Mouse (Mus musculus) liver, postnatal 0 days (tissue): Measurements from ENCODE around the gene Arhgap28. TPM values are rescaled to one million over a fixed set of nuclear protein-coding genes. Genes with fewer than 3 reads are reported as not detected.

ENCODE experiments used
- ATAC-seq: fragments of 200-750 bp; cut with Nextera tagmentation; 2 replicates; pipeline ENCODE4 v1.8.0; 2017; ENCODE audit warnings: mild to moderate bottlenecking, moderate library complexity
- DNase-seq: peaks from one replicate; pipeline ENCODE4 v3.0.0-alpha.2; 2016
- H3K27ac ChIP-seq: fragments of 300-500 bp; sonication (generic); 2 replicates; pipeline ENCODE4 v1.5.1; 2014; ENCODE audit warnings: antibody characterized with exemption, moderate library complexity, mild to moderate bottlenecking, low read depth
- H3K27me3 ChIP-seq: fragments of 300-500 bp; sonication (generic); 2 replicates; pipeline ENCODE4 v1.6.1; 2014; ENCODE audit warnings: low read length, control low read depth, mixed read lengths; ENCODE audit not compliant: insufficient read depth
- H3K36me3 ChIP-seq: fragments of 300-500 bp; sonication (generic); replicated peaks from 2 replicates; pipeline ENCODE4 v1.6.1; 2014; ENCODE audit warnings: mild to moderate bottlenecking, control low read depth, low read length, moderate library complexity, mixed read lengths; ENCODE audit not compliant: insufficient read depth
- H3K4me1 ChIP-seq: fragments of 300-500 bp; sonication (generic); 2 replicates; pipeline ENCODE4 v1.6.1; 2014; ENCODE audit warnings: antibody characterized with exemption, mild to moderate bottlenecking, control low read depth; ENCODE audit not compliant: insufficient read depth
- H3K4me2 ChIP-seq: fragments of 300-500 bp; sonication (generic); 2 replicates; pipeline ENCODE4 v1.6.1; 2014; ENCODE audit warnings: low read depth, mild to moderate bottlenecking, low read length, moderate library complexity, mixed read lengths
- H3K4me3 ChIP-seq: fragments of 300-500 bp; sonication (generic); 2 replicates; pipeline ENCODE4 v1.5.1; 2014; ENCODE audit warnings: low read depth, low read length
- H3K9ac ChIP-seq: fragments of 300-500 bp; sonication (generic); replicated peaks from 2 replicates; pipeline ENCODE4 v1.6.1; 2014; ENCODE audit warnings: mild to moderate bottlenecking, moderate library complexity
- H3K9me3 ChIP-seq: fragments of 300-500 bp; sonication (generic); 2 replicates; pipeline ENCODE4 v1.6.1; 2016; ENCODE audit warnings: mild to moderate bottlenecking, control low read depth, low read length, mixed read lengths
- CTCF ChIP-seq: sonication (generic); IDR thresholded peaks from 2 replicates; pipeline ENCODE4 v1.5.1; 2016; ENCODE audit warnings: antibody characterized with exemption, low read depth
- EP300 ChIP-seq: IDR thresholded peaks from 2 replicates; pipeline ENCODE4 v1.6.1; 2016; ENCODE audit warnings: antibody characterized with exemption, low read depth, mild to moderate bottlenecking
- WGBS: fragments of 180-500 bp; shearing (Covaris S2); extraction: QIAGEN DNeasy Blood & Tissue Kit; methylation state at CpG from one replicate; pipeline ENCODE4 v1.1.7; 2014; ENCODE audit not compliant: insufficient replicate concordance; 5-methylcytosine and 5-hydroxymethylcytosine counted together
- polyA plus RNA-seq: library from polyadenylated mRNA; unstranded; fragments of >200 nt; fragmentation: Nextera tagmentation; extraction: Ambion mirVana; gene quantifications from 2 replicates; pipeline ENCODE4 v1.2.1, GENCODE M21; 2015

The Arhgap28 gene
- polyA plus RNA-seq, 1 experiment from 2014 or later = 0.48 TPM

DNA sequence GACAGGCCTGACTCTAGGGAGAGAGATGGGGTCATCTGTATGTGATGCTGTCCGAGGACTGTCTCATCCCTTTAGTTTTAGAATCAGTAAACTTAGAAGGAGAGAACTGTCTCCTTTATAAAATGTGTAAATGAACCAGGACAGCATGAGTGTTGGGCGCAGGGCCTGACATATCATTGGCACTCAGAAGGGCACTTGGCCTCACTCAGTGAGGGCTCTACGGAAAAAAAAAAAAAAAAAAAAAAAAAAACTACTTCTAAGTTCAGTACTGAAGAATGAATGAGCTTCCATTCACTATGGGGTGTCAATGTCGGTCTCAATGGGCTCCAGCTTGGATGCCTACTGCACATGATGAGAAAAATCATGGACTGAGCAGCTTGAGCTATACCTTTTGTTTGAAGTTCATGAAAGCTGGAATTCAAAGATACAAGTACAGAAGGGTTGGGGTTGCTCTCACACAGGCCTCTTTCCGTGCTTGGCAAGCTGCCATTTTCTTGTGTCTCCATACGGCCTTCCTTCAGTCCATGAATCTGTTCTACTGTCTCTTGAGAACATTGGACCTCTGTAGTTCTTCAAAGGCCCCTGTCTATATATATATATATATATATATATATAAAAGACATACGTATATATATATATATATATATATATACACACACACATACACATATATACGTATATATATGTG, 36.9 kb downstream of the Arhgap28 start:
- no peak for TF ChIP-seq EP300
- TF ChIP-seq CTCF = no peak
- 72% methylated on average over 8 of the region's 8 CpGs for whole genome bisulfite sequencing
- Histone ChIP-seq H3K4me1 (no peaks in the 10 kb centered on the region), H3K27me3 (no peaks in the 10 kb centered on the region), H3K4me2 (no peak overlapping the region), H3K9ac (no peak overlapping the region), H3K9me3 (no peaks in the 10 kb centered on the region), H3K4me3 (no peak overlapping the region), H3K36me3 (no peaks in the 10 kb centered on the region), H3K27ac (no peak overlapping the region)
- ATAC-seq (no peak), DNase-seq (no peak)

DNA sequence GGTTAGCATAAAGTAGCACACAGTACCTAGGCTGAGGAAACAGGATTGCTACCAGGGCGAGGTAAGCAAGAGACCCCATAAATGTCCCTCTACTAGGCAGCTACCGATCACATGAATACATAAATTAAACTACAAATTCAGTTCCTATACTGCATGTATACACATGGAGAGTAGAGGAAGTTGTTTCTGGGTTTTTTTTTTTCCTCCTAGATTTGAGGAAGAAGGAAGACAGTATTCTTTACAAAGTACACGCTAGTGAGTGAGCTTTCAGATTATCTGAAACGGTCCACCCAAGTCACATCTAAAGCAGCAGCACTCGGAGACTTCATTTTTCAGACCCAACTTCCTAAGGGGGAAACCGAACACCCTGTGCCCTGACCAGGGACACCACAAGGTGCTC, 41.1 kb downstream of the Arhgap28 start:
- no peak for ATAC-seq
- H3K4me2 ChIP-seq = no peak overlapping the region
- H3K4me3 ChIP-seq = no peak overlapping the region
- H3K27ac ChIP-seq = no peak overlapping the region
- H3K9me3 ChIP-seq = no peaks in the 10 kb centered on the region
- no peak overlapping the region for H3K9ac ChIP-seq
- no peak for DNase-seq
- TF ChIP-seq EP300 (no peak), CTCF (no peak)
- no peaks in the 10 kb centered on the region for H3K27me3 ChIP-seq
- H3K4me1 ChIP-seq = no peaks in the 10 kb centered on the region
- H3K36me3 ChIP-seq = no peaks in the 10 kb centered on the region
- WGBS = 54% methylated on average over 6 of the region's 6 CpGs

DNA sequence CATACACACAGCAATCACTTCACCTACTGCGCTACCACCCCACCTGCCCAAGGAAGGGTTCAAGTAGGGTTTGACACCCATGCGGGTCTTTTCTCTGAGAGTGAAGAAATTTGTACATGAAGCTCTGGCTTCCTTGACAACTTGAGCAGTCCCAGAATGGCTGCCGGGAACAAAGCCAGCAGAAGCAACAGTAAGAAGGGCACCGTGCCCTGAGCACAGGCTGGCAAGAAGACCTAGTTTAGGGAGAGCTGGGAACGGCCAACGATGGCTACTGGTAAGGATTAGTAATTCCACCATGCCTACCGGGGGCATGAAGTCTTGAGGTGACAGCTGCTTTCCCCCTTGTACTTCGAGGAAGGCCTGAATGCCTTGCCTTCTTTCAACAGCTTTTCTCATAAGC, 41.9 kb downstream of the Arhgap28 start:
- no peaks in the 10 kb centered on the region for H3K27me3 ChIP-seq
- no peaks in the 10 kb centered on the region for H3K36me3 ChIP-seq
- no peak overlapping the region for H3K27ac ChIP-seq
- ATAC-seq (no peak), DNase-seq (no peak)
- no peaks in the 10 kb centered on the region for H3K4me1 ChIP-seq
- TF ChIP-seq EP300 (no peak), CTCF (no peak)
- WGBS = 84% methylated on average over 8 of the region's 8 CpGs
- no peak overlapping the region for H3K4me2 ChIP-seq
- H3K4me3 ChIP-seq = no peak overlapping the region
- no peak overlapping the region for H3K9ac ChIP-seq
- H3K9me3 ChIP-seq = no peaks in the 10 kb centered on the region

DNA sequence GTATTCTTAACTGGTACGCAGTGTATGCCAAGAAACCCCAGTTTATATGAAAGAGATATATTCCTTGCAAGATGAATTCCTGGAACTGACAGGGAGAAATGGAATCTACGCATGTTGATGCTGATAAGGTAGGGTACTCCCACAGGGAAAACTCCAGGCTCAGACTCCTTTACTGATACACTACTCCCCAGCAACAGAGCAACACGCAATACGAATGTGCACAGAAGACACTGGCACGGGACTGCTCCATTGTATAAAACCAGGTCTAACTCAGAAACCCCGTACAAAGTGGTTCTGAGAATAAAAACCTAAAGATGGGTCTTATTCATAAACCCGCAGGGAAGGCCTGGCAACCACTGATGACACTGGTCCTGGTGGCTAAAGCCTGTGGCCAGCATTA, 45.0 kb downstream of the Arhgap28 start:
- Histone ChIP-seq H3K4me3 (no peak overlapping the region), H3K36me3 (no peaks in the 10 kb centered on the region), H3K9me3 (no peaks in the 10 kb centered on the region), H3K27me3 (no peaks in the 10 kb centered on the region), H3K27ac (no peak overlapping the region), H3K4me2 (no peak overlapping the region), H3K9ac (no peak overlapping the region), H3K4me1 (no peaks in the 10 kb centered on the region)
- 79% methylated on average over 7 of the region's 7 CpGs for WGBS
- DNase-seq (no peak), ATAC-seq (no peak)
- TF ChIP-seq EP300 (no peak), CTCF (no peak)

DNA sequence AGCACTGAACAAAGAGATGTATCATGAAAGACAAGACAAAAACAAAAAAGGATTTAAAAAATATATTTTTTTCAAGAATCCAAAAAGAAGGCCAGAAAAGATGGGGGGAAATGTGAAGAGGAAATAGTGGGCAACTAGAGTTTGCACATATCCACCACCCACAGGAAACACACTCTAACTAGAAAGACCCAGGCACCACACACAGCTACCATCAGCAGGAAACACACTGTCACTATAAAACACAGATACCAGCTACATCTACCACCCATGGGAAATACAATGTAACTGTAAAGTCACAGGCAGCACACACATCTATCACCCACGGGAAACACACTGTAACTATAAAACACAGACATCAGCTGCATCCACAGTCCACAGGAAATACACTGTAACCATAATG, 46.3 kb downstream of the Arhgap28 start:
- Histone ChIP-seq H3K9ac (no peak overlapping the region), H3K4me1 (no peaks in the 10 kb centered on the region), H3K27ac (no peak overlapping the region), H3K36me3 (no peaks in the 10 kb centered on the region), H3K27me3 (no peaks in the 10 kb centered on the region), H3K4me3 (no peak overlapping the region), H3K4me2 (no peak overlapping the region), H3K9me3 (no peaks in the 10 kb centered on the region)
- ATAC-seq (no peak), DNase-seq (no peak)
- TF ChIP-seq EP300 (no peak), CTCF (no peak)
- WGBS = 36% methylated on average over 1 of the region's 1 CpGs

DNA sequence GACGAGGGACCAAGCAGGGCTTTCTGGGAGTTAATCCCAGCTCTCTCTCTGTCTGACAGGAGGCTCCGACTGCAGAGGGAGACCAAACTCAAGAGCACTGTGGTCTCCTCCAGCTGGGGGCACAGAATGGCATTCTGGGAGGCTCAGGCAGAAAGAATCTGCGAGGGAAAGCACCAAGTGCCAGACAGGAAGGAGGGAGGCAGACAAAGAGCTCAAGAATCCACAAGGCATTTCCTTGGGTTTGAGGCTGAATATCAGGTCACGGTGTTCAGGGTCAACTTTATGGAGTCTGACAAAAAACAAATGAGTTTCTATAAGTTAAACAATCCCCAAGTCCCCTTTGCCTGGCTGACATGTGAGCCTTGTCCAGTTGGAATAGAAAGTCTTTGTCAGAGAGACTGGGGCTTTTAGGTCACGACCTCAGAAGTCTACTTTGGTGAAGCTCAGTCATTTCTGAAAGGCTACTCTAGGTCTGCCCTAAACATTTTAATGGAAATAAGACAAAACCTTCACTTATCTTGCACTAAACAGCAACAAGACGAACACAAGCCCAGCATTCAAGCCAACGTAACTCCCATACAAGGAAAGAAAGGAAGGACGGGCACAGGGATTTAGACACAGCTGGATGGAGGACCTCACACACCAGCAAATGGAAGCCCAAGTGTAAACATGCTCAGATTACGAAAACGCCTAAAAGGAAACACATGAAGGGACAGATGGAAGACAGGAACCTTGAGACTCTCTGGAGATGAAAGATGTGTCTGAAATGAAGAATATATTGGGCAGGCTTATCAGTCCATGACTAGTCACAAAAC, 47.8 kb downstream of the Arhgap28 start:
- WGBS = 56% methylated on average over 10 of the region's 10 CpGs
- no peak for ATAC-seq
- H3K27ac ChIP-seq = no peak overlapping the region

More for the DNA sequence above, 47.8 kb downstream of the Arhgap28 start:
- Histone ChIP-seq H3K27me3 (no peaks in the 10 kb centered on the region), H3K9me3 (no peaks in the 10 kb centered on the region), H3K4me1 (no peaks in the 10 kb centered on the region), H3K4me2 (no peak overlapping the region), H3K9ac (no peak overlapping the region), H3K36me3 (no peaks in the 10 kb centered on the region), H3K4me3 (no peak overlapping the region)
- DNase-seq = no peak
- no peak for TF ChIP-seq EP300
- TF ChIP-seq CTCF = no peak
